Mouse (Mus musculus): ENCODE measurements around the gene Surf2.

- no peak for TF ChIP-seq MAFK (IDR thresholded peaks at IDR 0.05; ENCODE audit: insufficient read depth, low read depth, low read length)
- no peak for TF ChIP-seq CHD2 (IDR thresholded peaks at IDR 0.05; ENCODE audit: low read depth, low read length)
These were observed 10.2 kb upstream of the Surf2 start for GRCm38 (mm10) chr2:26905936-26906335.

Data from ES-E14 (cell line).